Mouse (Mus musculus): ENCODE measurements around the gene Ebpl.

DNA sequence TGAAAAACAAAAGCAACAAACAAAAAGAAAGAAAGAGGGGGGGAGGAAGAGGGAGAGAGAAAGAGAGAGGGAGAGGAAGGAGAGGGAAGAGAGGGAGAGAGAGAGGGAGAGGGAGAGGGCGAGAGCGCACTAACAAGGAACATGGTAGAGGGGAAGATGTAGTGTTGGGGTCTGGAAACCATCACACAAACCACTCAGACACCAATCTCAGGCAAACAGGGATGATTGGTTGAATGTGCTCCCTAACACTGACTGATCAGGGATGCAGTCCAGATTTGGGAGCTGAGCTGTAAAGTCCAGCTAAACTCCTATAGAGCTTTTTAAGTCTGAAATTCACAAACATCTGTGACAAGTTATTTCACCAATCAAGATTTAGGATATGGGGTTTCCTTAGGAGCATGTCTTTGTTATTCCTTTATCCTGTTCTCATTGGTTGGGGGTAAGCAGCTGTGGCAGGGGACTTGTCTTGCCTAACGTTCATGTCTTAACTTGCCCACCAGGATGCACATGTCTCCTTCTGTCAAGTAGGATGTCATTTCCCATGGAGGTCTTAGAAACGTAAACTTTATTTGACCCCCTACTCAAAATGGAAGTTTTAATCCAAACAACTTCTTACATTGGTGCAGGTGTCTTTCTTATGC, 56.1 kb downstream of the Ebpl start:
- TF ChIP-seq CTCF (IDR thresholded peaks at IDR 0.05): no peak
- no peak for TF ChIP-seq EP300 (IDR thresholded peaks at IDR 0.05)

Data from lung, postnatal 0 days (tissue).